Mouse (Mus musculus): ENCODE data around the gene Lamtor1.

Gene Lamtor1

DNA sequence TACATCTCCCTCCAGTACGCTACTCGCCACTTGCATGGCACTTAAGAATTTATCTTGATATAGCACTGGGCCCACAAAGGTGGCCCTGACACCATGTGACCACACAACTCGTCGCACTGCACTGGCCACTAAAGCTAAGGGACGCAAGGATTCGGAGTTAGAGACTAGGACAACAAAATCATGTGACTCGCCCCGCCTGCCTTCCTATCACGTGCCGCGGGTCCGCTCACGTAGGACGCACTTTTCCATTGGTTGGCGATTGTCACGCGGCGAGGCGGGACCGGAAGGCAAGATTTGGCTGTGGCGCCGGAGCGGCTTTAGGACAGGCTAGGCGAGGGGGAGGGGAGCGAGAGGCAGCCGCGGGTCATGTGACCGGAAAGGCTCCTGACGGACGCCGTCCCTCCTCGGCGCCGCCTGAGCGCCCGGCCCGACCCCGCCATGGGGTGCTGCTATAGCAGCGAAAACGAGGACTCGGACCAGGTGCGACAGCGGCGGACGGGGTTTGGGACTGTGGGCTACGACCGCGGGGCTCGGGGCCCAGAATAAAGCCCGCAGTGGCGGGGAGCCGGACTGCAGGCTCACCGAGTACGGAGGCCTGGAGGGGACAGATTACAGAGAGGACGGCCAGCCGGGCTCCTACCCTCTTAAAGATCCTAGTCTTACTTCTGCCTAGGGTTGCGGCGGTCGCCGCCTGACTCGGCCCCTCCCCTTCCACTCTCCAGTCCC is at the start of gene Lamtor1:
Gene Lamtor1, plus strand, starts transcription at position 344 of the 726 bp plus-strand sequence.
- DNase-seq (ENCODE audit: low read depth) = peak; percentile 99

GRCm38 (mm10) chr7:101857094-101857493 is 48.6 kb upstream of the Lamtor1 start, which contains the start of gene Folr2:
TSS of gene Folr2 (minus strand) at chr7:101857194.
- DNase-seq (ENCODE audit: low read depth) = no peak

DNA sequence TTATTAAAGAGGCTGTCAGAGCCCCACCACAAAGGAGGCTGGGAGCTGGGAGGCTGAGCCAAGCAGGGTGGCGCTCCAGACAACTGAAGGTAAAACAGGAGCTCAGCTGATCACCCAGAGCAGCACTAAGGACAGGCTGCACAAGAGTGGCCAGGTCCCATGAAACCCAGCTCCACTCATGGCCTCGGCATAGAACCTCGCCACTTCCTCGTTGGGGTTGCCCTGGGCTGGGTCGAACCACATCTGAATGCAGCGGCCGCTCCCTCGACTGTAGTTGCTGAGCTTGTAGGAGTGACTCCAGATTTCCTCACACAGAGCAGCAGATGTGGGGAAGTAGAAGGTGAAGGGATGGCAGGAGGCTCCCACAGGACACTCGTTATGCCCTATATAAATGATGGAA is 47.3 kb upstream of the Lamtor1 start:
- DNase-seq (ENCODE audit: low read depth) = no peak

DNA sequence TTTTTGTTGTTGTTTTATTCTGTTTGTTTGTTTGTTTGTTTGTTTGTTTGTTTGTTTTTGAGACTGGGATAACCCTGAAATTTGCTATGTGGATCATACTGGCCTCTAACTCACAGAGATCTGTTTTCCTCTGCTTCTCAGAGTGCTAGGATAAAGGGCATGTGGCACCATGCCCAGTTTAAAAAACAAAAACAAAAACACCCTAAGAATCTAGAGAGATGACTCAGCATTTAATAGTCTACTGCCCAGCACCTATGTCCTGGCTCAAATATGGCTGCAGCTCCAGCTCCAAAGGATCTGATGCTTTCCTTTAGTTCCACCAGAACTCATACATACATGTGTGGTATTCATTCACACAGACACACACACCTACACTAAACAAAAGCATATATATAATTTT is 44.7 kb upstream of the Lamtor1 start:
- no peak for DNase-seq (ENCODE audit: low read depth)

GRCm38 (mm10) chr7:101862291-101862690 is 43.4 kb upstream of the Lamtor1 start:
- no peak for DNase-seq (ENCODE audit: low read depth)

DNA sequence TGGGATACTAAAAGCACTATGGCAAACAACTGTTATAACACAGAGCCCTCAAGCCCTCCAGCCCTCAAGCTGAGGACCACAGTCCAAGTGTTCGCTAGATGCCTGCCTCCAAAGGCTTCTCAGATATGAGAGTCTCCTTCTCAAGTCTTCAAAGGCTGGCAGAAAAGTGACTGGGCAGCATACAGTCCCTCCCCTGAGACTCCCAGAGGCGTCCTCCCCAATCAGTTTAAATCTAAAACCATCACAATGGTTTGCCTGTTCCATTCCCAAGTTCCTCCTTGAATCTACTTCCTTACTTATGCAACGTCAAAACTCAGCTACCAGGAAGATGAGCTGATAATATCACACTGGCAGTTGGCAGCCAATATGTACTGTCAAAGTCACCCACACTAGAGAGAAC is 42.3 kb upstream of the Lamtor1 start, which contains the start of gene Anapc15:
Gene Anapc15, plus strand, starts transcription at position 301 of the 400 bp plus-strand sequence.
- no peak for DNase-seq (ENCODE audit: low read depth)

DNA sequence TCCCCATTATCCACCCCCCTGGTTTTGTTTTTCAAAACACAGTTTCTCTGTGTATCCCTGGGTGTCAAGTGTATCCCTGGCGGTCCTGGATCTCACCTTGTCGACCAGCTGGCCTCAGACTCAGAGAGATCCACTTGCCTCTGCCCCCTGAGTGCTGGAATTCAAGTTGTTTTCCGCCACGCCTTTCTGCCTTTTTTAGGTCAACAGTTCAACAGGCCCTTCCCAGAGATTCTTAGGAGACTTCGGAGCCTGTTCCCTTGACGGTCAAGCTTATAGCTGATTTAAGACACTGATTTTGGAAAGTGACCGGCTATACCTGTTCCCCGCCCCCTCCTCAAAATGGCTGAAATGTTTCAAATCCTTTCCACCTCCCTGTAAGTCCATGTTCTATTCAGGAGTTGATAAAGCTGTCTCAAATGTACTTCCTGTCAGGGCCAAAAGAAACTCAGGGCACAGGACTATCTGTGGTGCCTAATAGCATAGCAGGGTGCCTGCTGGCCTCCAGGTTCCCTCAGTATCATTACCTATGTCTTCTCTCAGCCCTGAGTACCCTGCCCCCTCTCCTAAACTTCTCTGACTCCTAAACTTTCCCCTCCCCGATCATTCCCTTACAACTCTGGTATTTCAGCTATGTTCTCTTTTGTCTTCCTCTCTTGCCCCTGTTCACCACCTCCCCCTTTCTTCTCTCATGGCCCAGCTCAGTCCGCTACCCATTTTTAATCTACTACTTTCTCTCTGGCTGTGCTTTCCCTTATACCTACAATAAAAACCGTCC is 39.0 kb upstream of the Lamtor1 start:
- no peak for DNase-seq (ENCODE audit: low read depth)

DNA sequence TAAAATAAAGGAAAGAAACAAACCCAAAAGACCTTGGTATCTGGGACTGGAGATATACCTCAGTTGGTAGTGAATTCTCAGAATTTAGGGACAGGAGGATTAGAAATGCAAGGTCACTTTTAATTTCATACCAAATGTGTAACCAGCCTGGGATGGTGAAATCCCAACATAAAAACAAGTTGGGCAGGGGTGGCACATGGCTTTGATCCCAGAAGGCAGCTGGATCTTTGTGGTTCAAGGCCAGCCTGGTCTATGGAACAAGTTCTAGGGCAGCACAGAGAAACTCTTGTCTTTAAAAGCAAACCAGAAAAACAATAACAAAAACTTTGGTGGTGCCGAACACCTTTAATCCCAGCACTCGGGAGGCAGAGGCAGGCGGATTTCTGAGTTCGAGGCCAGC is 38.2 kb upstream of the Lamtor1 start:
- DNase-seq (ENCODE audit: low read depth) = no peak

GRCm38 (mm10) chr7:101868241-101869162 is 37.2 kb upstream of the Lamtor1 start:
- no peak for DNase-seq (ENCODE audit: low read depth)

GRCm38 (mm10) chr7:101869163-101869500 is 36.6 kb upstream of the Lamtor1 start:
- no peak for DNase-seq (ENCODE audit: low read depth)

- DNase-seq (ENCODE audit: low read depth) = no peak
Measured at GRCm38 (mm10) chr7:101870629-101871028, 35.1 kb upstream of the Lamtor1 start, which contains the start of gene Folr1. TSS of gene Folr1 (minus strand) at chr7:101870788.

DNA sequence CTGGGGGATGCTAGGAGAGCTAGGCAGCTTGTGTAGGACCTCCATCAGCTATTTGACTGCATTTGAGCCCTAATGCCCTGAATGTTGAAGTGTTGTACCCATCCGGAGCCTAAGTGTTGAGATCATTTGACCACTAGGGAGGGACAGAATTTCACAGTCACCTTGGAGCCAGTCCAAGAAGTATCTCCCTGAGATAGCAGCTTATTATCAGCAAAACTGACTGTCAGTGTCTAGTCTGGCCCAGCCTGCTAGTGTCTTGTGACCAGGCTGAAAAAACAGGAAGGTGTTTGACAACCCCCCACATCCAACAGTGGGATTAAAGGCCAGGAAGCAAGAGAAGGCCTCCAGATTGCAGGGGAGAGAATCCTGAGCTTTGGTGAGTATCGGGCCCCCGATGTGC is 34.4 kb upstream of the Lamtor1 start:
- DNase-seq (ENCODE audit: low read depth) = no peak

- DNase-seq (ENCODE audit: low read depth) = no peak
Measured at GRCm38 (mm10) chr7:101875978-101876377, 29.7 kb upstream of the Lamtor1 start.

GRCm38 (mm10) chr7:101880855-101881254 is 24.8 kb upstream of the Lamtor1 start:
- DNase-seq (ENCODE audit: low read depth) = no peak

DNA sequence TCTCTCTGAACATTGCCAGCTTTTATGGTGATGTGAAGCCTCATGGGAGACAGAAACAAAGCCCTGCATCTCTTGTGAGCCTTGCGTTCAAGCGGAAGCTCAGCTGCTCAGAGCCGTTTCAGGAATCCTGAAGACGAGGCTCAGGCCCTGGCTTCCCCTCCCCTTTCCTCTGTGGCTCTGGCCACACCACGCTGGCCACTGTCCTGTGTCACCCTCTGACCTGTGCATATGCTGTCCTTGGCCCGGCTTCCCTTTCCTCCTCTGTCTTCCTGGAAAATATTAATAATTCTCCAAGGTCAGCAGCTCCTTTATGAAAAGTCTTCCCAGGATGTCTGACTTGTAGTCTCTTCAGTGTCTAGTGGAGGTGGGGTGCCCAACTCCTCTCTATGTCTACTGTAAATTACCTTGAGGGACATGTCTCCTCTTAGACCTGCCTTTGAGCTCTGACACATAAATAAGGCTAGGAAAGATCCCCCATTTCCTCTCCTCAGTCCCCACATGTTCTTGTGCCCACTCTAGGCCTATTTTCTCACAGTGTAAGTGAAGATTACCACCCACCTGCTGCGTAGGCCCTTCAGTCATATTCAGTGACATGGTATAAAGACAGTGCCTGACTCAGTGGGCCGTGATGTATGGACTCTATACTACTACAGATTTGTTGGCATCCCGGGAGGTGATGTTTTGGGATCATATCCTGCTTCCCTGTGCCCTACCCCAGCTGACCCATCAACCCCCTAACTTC is 23.1 kb upstream of the Lamtor1 start:
- no peak for DNase-seq (ENCODE audit: low read depth)

DNA sequence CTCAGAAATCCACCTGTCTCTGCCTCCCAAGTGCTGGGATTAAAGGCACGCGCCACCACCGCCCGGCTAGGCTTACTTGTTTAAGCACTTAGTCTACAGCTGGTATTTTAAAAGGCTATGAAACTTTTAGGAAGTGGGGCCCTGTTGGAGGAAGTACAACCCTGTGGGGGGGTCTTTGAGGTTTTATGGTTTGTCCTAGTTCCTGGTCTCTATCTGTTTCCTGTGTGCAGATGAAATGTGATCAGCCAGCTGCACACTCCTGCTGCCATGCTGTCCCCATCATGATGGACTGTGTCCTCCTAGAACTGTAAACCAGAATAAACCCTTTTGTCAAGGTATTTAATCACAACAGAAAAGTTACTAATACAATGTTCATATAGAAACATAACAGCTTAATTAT is 21.5 kb upstream of the Lamtor1 start:
- DNase-seq (ENCODE audit: low read depth) = no peak

DNA sequence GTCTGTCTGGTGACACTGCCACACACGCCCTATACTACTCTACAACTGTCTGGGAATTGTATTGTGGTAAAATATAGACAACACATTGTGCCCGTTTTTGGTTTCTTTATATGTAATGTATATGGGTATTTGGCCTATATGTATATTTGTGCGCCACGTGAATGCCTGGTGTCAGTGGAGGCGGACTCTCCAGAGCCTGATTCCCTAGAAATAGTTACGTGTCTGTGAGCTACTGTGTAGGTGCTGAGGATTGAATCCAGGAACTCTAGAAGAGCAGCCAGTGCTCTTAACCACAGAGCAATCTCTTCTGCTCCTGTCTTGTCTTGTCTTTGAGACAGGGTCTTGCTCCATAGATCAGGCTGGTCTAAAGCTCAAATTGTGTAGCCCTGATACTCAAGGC is 19.4 kb upstream of the Lamtor1 start:
- no peak for DNase-seq (ENCODE audit: low read depth)

DNA sequence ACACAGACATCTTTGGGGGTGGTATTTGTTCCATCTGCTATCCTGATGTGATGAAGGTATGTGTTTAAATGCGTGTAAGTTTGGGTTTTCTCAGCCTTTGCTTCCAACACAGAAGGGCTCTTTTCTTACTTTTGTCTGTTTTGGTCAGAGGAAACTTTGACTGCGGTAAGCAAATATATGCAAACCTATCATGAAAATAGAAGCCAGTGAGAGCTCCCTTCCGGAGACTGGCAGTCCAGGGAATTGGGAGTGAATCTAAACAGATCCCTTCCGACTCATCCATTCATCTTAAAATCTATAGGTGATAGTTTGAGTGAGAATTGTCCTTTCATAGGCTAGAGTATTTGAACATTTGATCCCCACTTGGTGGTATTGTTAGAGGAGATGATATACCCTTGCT is 17.2 kb upstream of the Lamtor1 start:
- no peak for DNase-seq (ENCODE audit: low read depth)

- DNase-seq (ENCODE audit: low read depth) = no peak
Measured at GRCm38 (mm10) chr7:101895695-101896094, 10.0 kb upstream of the Lamtor1 start.

DNA sequence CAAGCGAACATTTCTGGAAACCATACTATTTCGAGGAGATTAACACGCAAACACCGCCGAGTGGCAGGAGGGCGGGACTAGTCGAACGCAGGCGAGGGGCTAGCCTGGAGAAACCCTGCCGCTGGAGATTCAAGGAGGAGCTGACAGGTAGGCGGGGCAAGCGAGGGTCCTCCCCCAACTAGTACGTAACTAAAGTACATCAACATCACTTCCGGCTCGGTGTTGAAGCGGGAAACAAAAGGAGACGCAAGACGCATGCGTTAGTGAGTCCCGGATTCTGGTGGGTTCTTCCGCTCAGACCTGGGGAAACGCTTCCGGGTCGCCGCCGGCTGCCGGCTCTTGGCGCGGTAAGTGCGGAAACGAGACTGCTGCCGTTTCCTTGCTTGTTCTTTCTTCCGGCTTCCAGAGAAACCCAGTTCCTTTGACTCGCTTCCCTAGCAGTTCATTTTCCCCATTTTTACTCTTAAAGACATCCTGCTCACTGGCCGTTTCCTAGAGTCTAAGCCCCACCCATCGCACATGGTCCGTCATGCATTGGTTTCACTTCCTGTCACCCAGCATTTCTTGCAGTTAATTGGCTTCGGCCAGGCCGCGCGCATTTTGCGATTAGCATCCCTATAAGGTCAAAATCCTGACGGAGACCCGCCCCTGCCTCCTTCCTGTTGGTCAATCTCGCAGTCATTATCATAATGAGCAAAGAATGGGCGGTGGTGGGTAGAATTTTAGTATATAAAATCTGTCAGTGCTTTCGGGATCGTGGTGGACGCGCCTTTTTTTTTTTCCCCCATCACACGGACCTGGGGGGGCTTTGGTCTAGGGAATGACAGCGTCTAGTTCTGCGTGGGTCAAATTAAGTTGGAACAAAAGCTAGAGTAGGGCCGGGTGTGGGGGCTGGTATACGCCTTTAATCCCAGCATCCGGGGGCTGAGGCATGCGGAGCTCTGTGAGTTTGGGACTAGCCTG is 9.3 kb upstream of the Lamtor1 start:
- peak; percentile 97 for DNase-seq (ENCODE audit: low read depth)

All from c-Kit-positive CD71-positive TER-119-negative erythroid progenitor cells, embryonic 14.5 days (primary cell).